Mouse (Mus musculus): Measurements from ENCODE around the gene Wfdc15b. TPM values are rescaled to one million over a fixed set of nuclear protein-coding genes. Genes with fewer than 3 reads are reported as not detected.

The Wfdc15b gene
- not detected for total RNA-seq (2023)

DNA sequence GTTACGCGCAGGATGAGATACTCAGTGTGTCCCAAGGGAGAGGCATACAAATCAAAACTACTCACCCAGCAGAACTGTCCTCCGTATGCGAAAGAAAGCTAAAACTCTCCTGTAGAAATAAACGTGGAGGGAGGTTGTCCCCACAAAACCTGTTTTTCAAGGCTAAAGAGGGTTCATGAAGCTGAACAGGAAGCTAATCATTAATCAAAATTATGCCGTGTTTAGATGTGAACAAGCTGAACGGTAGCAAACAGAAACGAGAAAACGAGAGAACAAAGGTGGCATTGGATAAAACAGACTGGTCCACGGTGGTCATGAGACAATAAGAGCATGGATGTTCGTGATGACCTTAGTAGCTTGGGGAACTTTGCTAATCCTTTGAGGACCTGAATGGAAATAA lies at the start of gene Wfdc15b:
TSS of gene Wfdc15b (minus strand) at position 139 of the 400 bp plus-strand sequence.

DNA sequence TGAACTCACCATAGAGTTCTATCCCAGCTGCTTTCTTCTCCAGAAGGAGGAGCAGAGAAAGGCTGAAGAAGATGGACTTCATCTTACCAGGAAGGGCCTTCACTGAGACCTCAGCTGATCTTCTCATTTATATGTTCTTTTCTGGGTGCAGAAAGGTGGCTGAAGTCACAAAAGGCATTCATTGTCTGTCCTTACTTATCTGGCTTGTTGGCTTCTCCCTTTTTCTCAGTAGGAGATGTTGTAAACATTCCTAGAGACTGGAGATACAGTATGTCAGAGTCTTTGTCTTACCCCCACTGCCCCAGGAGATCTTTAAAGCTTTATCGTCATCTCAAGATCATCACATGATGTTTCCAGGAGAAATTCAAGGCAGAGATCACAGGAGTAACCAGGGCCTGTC lies 35.1 kb upstream of the Wfdc15b start, which contains the start of gene Svs3b:
TSS of gene Svs3b (minus strand) at position 101 of the 400 bp plus-strand sequence.

DNA sequence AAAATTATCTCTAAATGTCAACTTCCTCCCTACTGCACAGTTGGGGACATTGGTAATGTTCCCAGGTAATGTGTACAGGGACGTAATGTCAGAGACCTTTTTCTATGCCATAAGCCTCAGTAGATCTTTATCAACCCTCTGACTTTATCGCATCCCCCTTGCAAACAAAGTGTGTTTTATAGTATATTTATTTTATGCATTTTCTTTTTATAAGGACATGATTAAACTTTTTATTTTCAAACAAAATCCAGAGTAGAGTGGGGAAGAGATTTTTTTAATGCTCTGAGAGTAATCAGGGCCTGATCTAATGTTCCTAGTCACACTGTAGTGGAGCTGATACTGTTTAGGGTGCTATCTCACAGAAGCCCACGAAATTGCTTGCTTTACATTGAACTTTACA lies 16.9 kb upstream of the Wfdc15b start, which contains the start of gene Svs2:
TSS of gene Svs2 (minus strand) at position 101 of the 400 bp plus-strand sequence.

DNA sequence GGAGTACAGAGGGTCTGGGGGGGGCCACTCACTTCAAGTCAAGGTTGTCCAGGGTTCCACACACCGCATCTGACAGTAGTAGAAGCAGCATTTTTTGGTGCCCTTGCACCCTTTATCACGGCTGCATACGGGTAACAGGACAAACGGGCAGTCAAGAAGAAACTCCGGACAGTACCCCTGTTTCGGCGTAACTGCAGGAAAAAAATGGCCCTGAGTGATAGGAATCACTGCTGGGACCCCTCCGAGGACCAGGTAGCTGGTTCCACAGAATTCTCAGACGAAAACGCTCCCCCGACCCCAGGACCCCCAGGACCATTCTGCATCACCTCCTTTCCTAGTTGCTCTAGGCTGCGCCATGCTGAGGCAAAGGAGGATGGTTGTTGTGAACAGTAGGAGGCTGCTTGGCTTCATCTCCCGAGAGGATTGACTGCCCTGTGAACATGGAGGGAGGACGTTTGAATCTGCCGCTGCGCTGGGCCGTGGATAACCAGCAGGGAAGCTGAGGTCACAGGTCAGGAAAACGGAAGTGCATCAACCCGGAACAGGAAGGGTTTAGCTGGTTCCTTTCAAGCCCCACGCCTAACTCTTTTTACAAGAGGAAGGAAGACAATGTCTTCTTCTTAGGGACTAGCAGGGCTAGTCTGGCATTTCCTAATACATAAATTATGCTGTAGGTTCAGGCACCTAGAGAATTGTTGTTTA lies 21.7 kb downstream of the Wfdc15b start, which contains the start of gene Wfdc15a:
TSS of gene Wfdc15a (minus strand) at position 505 of the 702 bp plus-strand sequence.

DNA sequence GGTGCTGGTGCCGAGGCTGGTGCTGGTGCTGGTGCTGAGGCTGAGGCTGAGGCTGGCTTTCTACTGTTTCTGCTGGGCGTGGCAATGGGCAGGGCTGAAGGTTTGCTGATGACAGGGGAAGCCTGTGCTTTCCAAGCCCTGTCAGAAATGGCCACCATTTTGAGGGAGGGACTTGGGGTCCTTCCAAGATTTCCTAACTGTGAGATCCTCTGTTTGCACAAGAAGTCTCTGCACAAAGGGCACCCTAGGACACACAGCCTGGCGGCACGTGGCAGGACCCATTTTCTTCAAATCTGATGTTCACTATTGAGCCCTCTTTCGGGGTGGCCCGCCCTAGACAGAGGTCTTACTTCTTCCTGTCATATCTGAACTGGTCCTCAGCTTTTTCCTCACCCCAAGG lies 30.9 kb downstream of the Wfdc15b start, which contains the start of gene Wfdc12:
TSS of gene Wfdc12 (minus strand) at position 33 of the 400 bp plus-strand sequence.

DNA sequence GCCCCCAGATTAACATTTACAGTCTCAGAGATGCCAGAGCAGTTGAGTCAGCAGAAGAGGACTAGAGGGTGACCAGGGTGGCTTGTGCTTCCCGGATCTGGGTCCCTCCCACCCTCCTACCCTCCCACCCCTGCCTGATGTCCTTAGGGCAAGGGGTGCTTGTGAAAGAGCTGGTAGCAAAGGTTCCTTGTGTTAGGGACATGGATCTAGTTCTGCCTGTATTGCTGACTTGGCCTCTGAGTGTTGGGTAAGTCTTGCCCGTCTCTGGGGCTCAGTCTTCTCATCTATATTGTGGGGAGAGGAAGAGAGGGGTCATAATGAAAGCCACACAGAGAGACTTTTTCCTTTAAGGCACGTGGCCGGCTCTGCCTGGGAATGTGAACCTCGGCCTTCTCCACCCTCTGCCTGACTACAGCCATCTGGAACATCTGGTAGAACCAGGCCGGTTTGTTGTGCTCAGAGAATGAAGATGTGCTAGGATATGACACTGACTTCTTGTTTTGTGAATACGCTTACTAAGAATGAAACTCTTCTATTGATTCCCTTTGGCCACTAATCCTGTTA lies 38.7 kb downstream of the Wfdc15b start, which contains the start of gene Wfdc5:
TSS of gene Wfdc5 (minus strand) at position 51 of the 564 bp plus-strand sequence.

DNA sequence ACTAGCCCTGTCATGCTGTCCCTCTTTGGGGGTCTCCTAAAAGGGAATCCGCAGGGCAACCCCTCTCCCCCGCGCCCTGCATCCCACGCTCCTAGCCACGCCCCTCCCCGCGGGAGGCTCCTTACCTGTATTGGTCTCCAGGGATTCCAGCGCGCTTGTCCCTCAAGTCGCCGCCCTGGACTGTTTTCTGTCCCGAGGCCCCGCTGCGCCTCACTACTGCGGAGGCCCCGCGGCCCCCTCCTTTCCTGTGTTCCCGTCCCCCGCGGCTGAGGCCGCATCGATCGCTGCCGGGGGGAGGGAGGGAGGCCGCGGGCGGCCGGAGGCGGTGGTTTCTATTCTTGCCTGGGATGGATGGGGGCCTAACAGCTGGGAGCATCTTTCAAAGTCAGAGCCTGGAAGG lies 50.6 kb downstream of the Wfdc15b start, which contains the start of gene Kcns1:
TSS of gene Kcns1 (minus strand) at position 212 of the 400 bp plus-strand sequence.

Other genes with a start within 250 kb of the Wfdc15b start
- gene Ywhab, start 226.7 kb downstream of the Wfdc15b start, total RNA-seq (2023): 114 TPM
- gene Pabpc1l, start 196.2 kb downstream of the Wfdc15b start, total RNA-seq (2023): 5.3 TPM
- gene Stk4, start 151.3 kb downstream of the Wfdc15b start, total RNA-seq (2023): 287 TPM
- 71.6 TPM for gene Tomm34, start 150.5 kb downstream of the Wfdc15b start, total RNA-seq (2023)
- gene Kcns1, start 50.5 kb downstream of the Wfdc15b start, total RNA-seq (2023): not detected
- gene Wfdc5, start 38.9 kb downstream of the Wfdc15b start, total RNA-seq (2023): not detected
- not detected for gene Wfdc12, start 31.1 kb downstream of the Wfdc15b start, total RNA-seq (2023)
- gene Wfdc15a, start 21.5 kb downstream of the Wfdc15b start, total RNA-seq (2023): not detected
- not detected for gene Svs2, start 16.8 kb upstream of the Wfdc15b start, total RNA-seq (2023)
- not detected for gene Svs3b, start 35.0 kb upstream of the Wfdc15b start, total RNA-seq (2023)
- gene Svs4, start 56.8 kb upstream of the Wfdc15b start, total RNA-seq (2023): not detected
- gene Svs3a, start 67.6 kb upstream of the Wfdc15b start, total RNA-seq (2023): not detected
- gene Svs6, start 95.1 kb upstream of the Wfdc15b start, total RNA-seq (2023): not detected
- not detected for gene Svs5, start 111.1 kb upstream of the Wfdc15b start, total RNA-seq (2023)
- gene Slpi, start 167.4 kb upstream of the Wfdc15b start, total RNA-seq (2023): 3.9 TPM
- gene Rbpjl, start 181.5 kb upstream of the Wfdc15b start, total RNA-seq (2023): not detected
- not detected for gene Matn4, start 183.5 kb upstream of the Wfdc15b start, total RNA-seq (2023)
- 11.7 TPM for gene Sdc4, start 222.2 kb upstream of the Wfdc15b start, total RNA-seq (2023)
- 44.3 TPM for gene Sys1, start 235.3 kb upstream of the Wfdc15b start, total RNA-seq (2023)
- 6.3 TPM for gene Gm20458, start 239.3 kb upstream of the Wfdc15b start, total RNA-seq (2023)

Data from CD8-positive naive resting alpha-beta T cell, adult 57 days (primary cell).